1 mouse cellular context compared by ENCODE assay signal in genomic region chr7:27307551-27307950, GRCm38 (mm10).
TF ChIP-seq lines count a peak whose summit lies in the region.

No protein-coding gene starts in this region.

TF ChIP-seq in ES-E14, 5 proteins besides CTCF, POLR2A, EP300 and RAD21:
- no peak for TF ChIP-seq ZC3H11A (IDR thresholded peaks at IDR 0.05; ENCODE audit: borderline replicate concordance, low read depth, low read length)
- no peak for TF ChIP-seq MAFK (IDR thresholded peaks at IDR 0.05; ENCODE audit: insufficient read depth, low read depth, low read length)
- no peak for TF ChIP-seq HCFC1 (IDR thresholded peaks at IDR 0.05; ENCODE audit: borderline replicate concordance, insufficient read depth, low read length)
- TF ChIP-seq ZNF384 (IDR thresholded peaks at IDR 0.05; ENCODE audit: low read depth, low read length), result no peak
- TF ChIP-seq CHD2 (IDR thresholded peaks at IDR 0.05; ENCODE audit: low read depth, low read length), result no peak
